Mouse (Mus musculus) midbrain, postnatal 0 days (tissue): ENCODE measurements at regions not wholly inside any gene's neighbourhood (a gene's known extent, or its start where the extent isn't known, plus 50 kb on each side); places are given as distances from the start of the nearest gene placed in this dataset.

Source experiments
- ATAC-seq: fragments of 200-750 bp; cut with Nextera tagmentation; 2 replicates; pipeline ENCODE4 v1.8.0; 2017; ENCODE audit warnings: moderate number of reproducible peaks, mild to moderate bottlenecking, moderate TSS enrichment, moderate library complexity; ENCODE audit not compliant: low FRiP score
- DNase-seq: peaks from one replicate; pipeline ENCODE4 v3.0.0-alpha.2; 2015; ENCODE audit warnings: low spot score
- H3K27ac ChIP-seq: fragments of 300-500 bp; sonication (generic); 2 replicates; pipeline ENCODE4 v1.5.1; 2014; ENCODE audit warnings: low read depth, mild to moderate bottlenecking, low read length, mixed read lengths
- H3K27me3 ChIP-seq: fragments of 300-500 bp; sonication (generic); 2 replicates; pipeline ENCODE4 v1.6.1; 2014; ENCODE audit warnings: low read length, control low read depth, mixed read lengths; ENCODE audit not compliant: insufficient read depth
- H3K36me3 ChIP-seq: fragments of 300-500 bp; sonication (generic); 2 replicates; pipeline ENCODE4 v1.6.1; 2014; ENCODE audit warnings: low read length, control low read depth, mixed read lengths; ENCODE audit not compliant: insufficient read depth
- H3K4me1 ChIP-seq: fragments of 300-500 bp; sonication (generic); 2 replicates; pipeline ENCODE4 v1.6.1; 2014; ENCODE audit warnings: mild to moderate bottlenecking, control low read depth, antibody characterized with exemption, low read length, mixed read lengths; ENCODE audit not compliant: insufficient read depth
- H3K4me2 ChIP-seq: fragments of 300-500 bp; sonication (generic); 2 replicates; pipeline ENCODE4 v1.6.1; 2014; ENCODE audit warnings: low read depth, mild to moderate bottlenecking, low read length, mixed read lengths; ENCODE audit not compliant: poor library complexity, severe bottlenecking
- H3K4me3 ChIP-seq: fragments of 300-500 bp; sonication (generic); 2 replicates; pipeline ENCODE4 v1.5.1; 2014; ENCODE audit warnings: low read depth, mild to moderate bottlenecking, low read length, moderate library complexity
- H3K9ac ChIP-seq: fragments of 300-500 bp; sonication (generic); replicated peaks from 2 replicates; pipeline ENCODE4 v1.6.1; 2014; ENCODE audit warnings: mild to moderate bottlenecking, low read length, moderate library complexity, mixed read lengths; ENCODE audit not compliant: poor library complexity, severe bottlenecking
- H3K9me3 ChIP-seq: fragments of 300-500 bp; sonication (generic); 2 replicates; pipeline ENCODE4 v1.6.1; 2016; ENCODE audit warnings: low read length, control low read depth
- CTCF ChIP-seq: IDR thresholded peaks from 2 replicates; pipeline ENCODE4 v1.5.1; 2016; ENCODE audit warnings: antibody characterized with exemption, mild to moderate bottlenecking
- WGBS: fragments of 180-500 bp; shearing (Covaris S2); extraction: QIAGEN DNeasy Blood & Tissue Kit; methylation state at CpG from one replicate; pipeline ENCODE4 v1.1.7; 2014; 5-methylcytosine and 5-hydroxymethylcytosine counted together

- Histone ChIP-seq H3K4me3 (no peak overlapping the region), H3K4me1 (peaks cover 8% of the 10 kb centered on the region), H3K4me2 (peak overlapping the region; percentile 30), H3K9me3 (no peaks in the 10 kb centered on the region), H3K9ac (no peak overlapping the region), H3K27me3 (no peaks in the 10 kb centered on the region; the same call in 1 of the 2 replicates), H3K36me3 (no peaks in the 10 kb centered on the region), H3K27ac (no peak overlapping the region)
- TF ChIP-seq CTCF: no peak
- ATAC-seq (no peak), DNase-seq (peak; percentile 15)
- 19% methylated on average over 20 of the region's 21 CpGs for WGBS
Measured at GRCm38 (mm10) chr1:92286013-92286965, 90.8 kb upstream of the Hdac4 start.

DNA sequence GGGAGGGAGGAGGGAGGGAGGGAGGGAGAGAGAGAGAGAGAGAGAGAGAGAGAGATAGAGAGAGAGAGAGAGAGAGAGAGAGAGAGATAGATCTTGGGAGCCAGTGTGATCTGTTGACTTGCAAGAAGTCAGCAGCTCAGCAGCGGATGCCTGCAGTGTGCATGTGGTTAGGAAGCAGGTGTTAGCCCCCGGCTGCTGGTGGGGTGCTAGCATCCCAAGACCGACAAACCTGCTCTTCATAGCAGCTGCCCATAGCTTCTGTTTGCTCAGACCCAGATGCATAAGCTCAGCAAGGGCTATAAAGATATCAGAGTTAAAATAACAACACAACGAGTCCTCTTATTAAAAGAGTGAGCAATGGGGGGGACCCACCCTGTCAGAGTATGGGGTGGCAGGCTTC lies 88.7 kb upstream of the Hdac4 start:
- no peaks in the 10 kb centered on the region; the same call in 1 of the 2 replicates for H3K27me3 ChIP-seq
- ATAC-seq: no peak
- no peak overlapping the region for H3K9ac ChIP-seq
- no peak for TF ChIP-seq CTCF
- WGBS: 76% methylated on average over 4 of the region's 4 CpGs
- H3K36me3 ChIP-seq: no peaks in the 10 kb centered on the region
- no peak overlapping the region for H3K4me2 ChIP-seq
- no peak overlapping the region for H3K27ac ChIP-seq
- no peak overlapping the region for H3K4me3 ChIP-seq
- H3K9me3 ChIP-seq: no peaks in the 10 kb centered on the region
- H3K4me1 ChIP-seq: peaks cover 8% of the 10 kb centered on the region
- no peak for DNase-seq

- Histone ChIP-seq H3K4me1 (no peaks in the 10 kb centered on the region), H3K27me3 (no peaks in the 10 kb centered on the region), H3K4me2 (no peak overlapping the region), H3K36me3 (no peaks in the 10 kb centered on the region), H3K9me3 (no peaks in the 10 kb centered on the region), H3K9ac (no peak overlapping the region), H3K27ac (no peak overlapping the region), H3K4me3 (no peak overlapping the region)
- DNase-seq (peak; percentile 38), ATAC-seq (no peak)
- TF ChIP-seq CTCF: no peak
- 67% methylated on average over 5 of the region's 5 CpGs for WGBS
Measured at GRCm38 (mm10) chr1:92277199-92277747, 81.8 kb upstream of the Hdac4 start.

DNA sequence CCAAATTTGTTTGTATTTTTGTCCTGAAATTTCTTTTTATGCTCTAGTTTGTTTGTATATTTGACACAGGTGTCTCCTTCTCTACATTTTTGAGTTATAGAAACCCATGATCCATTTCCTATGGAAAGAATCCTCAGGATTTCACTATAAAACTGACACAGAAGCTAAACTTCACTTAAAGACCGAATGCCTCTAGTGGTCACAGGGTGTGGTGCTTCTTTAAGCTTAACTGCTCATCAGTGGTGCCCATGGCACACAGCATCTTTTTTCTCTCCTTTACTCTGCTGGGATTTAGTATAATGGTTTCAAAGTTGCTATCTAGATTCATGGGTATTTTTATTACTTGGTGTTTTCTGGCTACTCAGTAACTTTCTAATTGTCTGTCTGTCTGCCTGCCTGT lies 79.9 kb upstream of the Hdac4 start:
- ATAC-seq (no peak), DNase-seq (no peak)
- Histone ChIP-seq H3K9ac (no peak overlapping the region), H3K4me3 (no peak overlapping the region), H3K4me2 (no peak overlapping the region), H3K36me3 (no peaks in the 10 kb centered on the region), H3K4me1 (no peaks in the 10 kb centered on the region; the same call in 1 of the 2 replicates), H3K9me3 (no peaks in the 10 kb centered on the region), H3K27ac (no peak overlapping the region), H3K27me3 (no peaks in the 10 kb centered on the region)
- 73% methylated on average over 1 of the region's 1 CpGs for WGBS
- peak; percentile 31 for TF ChIP-seq CTCF

- no peak for TF ChIP-seq CTCF
- Histone ChIP-seq H3K9me3 (no peaks in the 10 kb centered on the region), H3K36me3 (no peaks in the 10 kb centered on the region), H3K9ac (no peak overlapping the region), H3K4me3 (no peak overlapping the region), H3K27me3 (no peaks in the 10 kb centered on the region), H3K4me2 (no peak overlapping the region), H3K27ac (no peak overlapping the region), H3K4me1 (no peaks in the 10 kb centered on the region; the same call in 1 of the 2 replicates)
- WGBS: 91% methylated on average over 2 of the region's 2 CpGs
- no peak for ATAC-seq
- DNase-seq: no peak
Measured at GRCm38 (mm10) chr1:92273760-92274159, 78.3 kb upstream of the Hdac4 start.

DNA sequence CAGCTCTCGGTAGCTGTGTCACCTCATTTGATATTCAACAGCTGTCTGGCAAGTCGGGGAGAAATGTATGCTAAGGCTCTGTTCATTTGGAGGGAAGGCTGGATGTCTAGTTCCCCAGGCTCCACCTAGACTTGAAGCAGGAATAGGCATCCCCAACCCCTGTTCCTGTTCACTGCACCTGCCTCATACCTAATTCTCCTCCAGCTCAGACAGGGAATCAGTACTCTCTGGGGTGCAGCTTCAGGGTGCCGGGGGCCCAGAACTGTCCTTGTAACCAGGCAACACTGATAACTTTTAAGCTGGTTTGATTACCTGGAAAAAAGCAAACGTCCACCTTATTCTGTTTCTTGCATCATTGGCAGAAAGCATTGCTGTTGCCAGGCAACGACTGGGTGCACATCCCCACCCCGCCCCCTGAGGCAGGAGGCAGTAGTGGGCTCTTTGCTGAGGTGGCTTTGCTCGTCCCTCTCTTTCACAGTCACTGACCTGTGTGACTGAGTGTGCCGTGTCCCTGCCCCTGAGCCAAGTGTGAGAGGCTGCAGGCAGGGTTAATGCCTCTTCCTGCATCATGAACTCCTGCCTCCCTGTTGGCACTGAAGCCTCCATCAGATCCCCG lies 76.3 kb upstream of the Hdac4 start:
- peak; percentile 43 for TF ChIP-seq CTCF
- Histone ChIP-seq H3K9ac (no peak overlapping the region), H3K27ac (0 out of 2 replicates have a peak overlapping the region, but pooled peaks have one; percentile 38), H3K4me3 (no peak overlapping the region), H3K4me2 (no peak overlapping the region), H3K36me3 (no peaks in the 10 kb centered on the region), H3K27me3 (no peaks in the 10 kb centered on the region), H3K9me3 (no peaks in the 10 kb centered on the region), H3K4me1 (no peaks in the 10 kb centered on the region; the same call in 1 of the 2 replicates)
- ATAC-seq (no peak), DNase-seq (peak; percentile 40)
- 17% methylated on average over 9 of the region's 9 CpGs for whole genome bisulfite sequencing
